Comparison of ENCODE assay signal across 24 mouse cellular contexts in genomic region chr9:122010751-122011150, GRCm38 (mm10). TPM values are rescaled to one million over a fixed set of nuclear protein-coding genes. Genes with fewer than 3 reads are reported as not detected.
DNase-seq lines count a peak whose midpoint lies in the region; ATAC-seq and TF ChIP-seq lines count a peak whose summit lies in the region.
"Had no signal": no experiment of that assay in that cellular context is flagged by ENCODE, and none has a peak within 500 bp of the region (broad histone marks: within the 10 kb centered on the region; RNA-seq: fewer than 3 reads in every experiment).

No protein-coding gene starts in this region.

- no peak for TF ChIP-seq POLR2A in liver, adult 2 months (IDR thresholded peaks at IDR 0.05; ENCODE audit: extremely low read depth, insufficient read depth, low read length)

- H3K27me3 ChIP-seq in liver, adult 2 months (ENCODE audit: control insufficient read depth, insufficient read depth, low read length): no peaks in the 10 kb centered on the region
- no peaks in the 10 kb centered on the region for H3K27me3 ChIP-seq in liver, embryonic 12.5 days (replicated peaks)
- no peaks in the 10 kb centered on the region for H3K27me3 ChIP-seq in midbrain, embryonic 11.5 days (ENCODE audit: control insufficient read depth, insufficient read depth, low read length)
- no peaks in the 10 kb centered on the region for H3K27me3 ChIP-seq in midbrain, embryonic 14.5 days (ENCODE audit: control insufficient read depth, insufficient read depth, low read length)

- no peaks in the 10 kb centered on the region for H3K36me3 ChIP-seq in liver, adult 2 months (ENCODE audit: control insufficient read depth, insufficient read depth, low read length)
- H3K36me3 ChIP-seq in liver, embryonic 12.5 days: no peaks in the 10 kb centered on the region
- H3K36me3 ChIP-seq in midbrain, embryonic 11.5 days (ENCODE audit: control insufficient read depth, insufficient read depth, low read length): no peaks in the 10 kb centered on the region
- no peaks in the 10 kb centered on the region for H3K36me3 ChIP-seq in midbrain, embryonic 14.5 days (ENCODE audit: control insufficient read depth, insufficient read depth, low read length)
- H3K36me3 ChIP-seq: G1E had no signal

- H3K9ac ChIP-seq in liver, adult 2 months (ENCODE audit: low read depth, low read length): no peak overlapping the region
- H3K9ac ChIP-seq in liver, embryonic 12.5 days: no peak overlapping the region
- no peak overlapping the region for H3K9ac ChIP-seq in midbrain, embryonic 11.5 days (ENCODE audit: low read length)
- H3K9ac ChIP-seq in midbrain, embryonic 14.5 days (replicated peaks; ENCODE audit: low read length): no peak overlapping the region

- no peak for TF ChIP-seq CTCF in liver, adult 2 months (IDR thresholded peaks at IDR 0.05; ENCODE audit: low read depth, low read length)

- H3K9me3 ChIP-seq in liver, embryonic 12.5 days (replicated peaks): no peaks in the 10 kb centered on the region
- H3K9me3 ChIP-seq in midbrain, embryonic 11.5 days (ENCODE audit: control insufficient read depth, low read length): no peaks in the 10 kb centered on the region
- no peaks in the 10 kb centered on the region for H3K9me3 ChIP-seq in midbrain, embryonic 14.5 days (ENCODE audit: control insufficient read depth, low read length)
- H3K9me3 ChIP-seq: G1E had no signal

- H3K4me1 ChIP-seq in liver, adult 2 months (ENCODE audit: control insufficient read depth, insufficient read depth, low read length): no peaks in the 10 kb centered on the region
- H3K4me1 ChIP-seq in liver, embryonic 12.5 days: no peaks in the 10 kb centered on the region
- H3K4me1 ChIP-seq in midbrain, embryonic 11.5 days (ENCODE audit: control insufficient read depth, insufficient read depth, low read length): no peaks in the 10 kb centered on the region
- peaks cover 13% of the 10 kb centered on the region for H3K4me1 ChIP-seq in midbrain, embryonic 14.5 days (ENCODE audit: control insufficient read depth, insufficient read depth, low read length)

- H3K4me2 ChIP-seq in liver, embryonic 12.5 days: no peak overlapping the region
- no peak overlapping the region for H3K4me2 ChIP-seq in midbrain, embryonic 11.5 days
- no peak overlapping the region for H3K4me2 ChIP-seq in midbrain, embryonic 14.5 days (ENCODE audit: low read length)

- H3K27ac ChIP-seq in liver, adult 2 months (replicated peaks; ENCODE audit: insufficient read depth, low read depth, low read length): no peak overlapping the region
- H3K27ac ChIP-seq in liver, embryonic 12.5 days: no peak overlapping the region
- no peak overlapping the region for H3K27ac ChIP-seq in midbrain, embryonic 11.5 days (ENCODE audit: low read depth, low read length)
- no peak overlapping the region for H3K27ac ChIP-seq in midbrain, embryonic 14.5 days (replicated peaks; ENCODE audit: low read depth, low read length)

- no peak overlapping the region for H3K4me3 ChIP-seq in liver, adult 2 months (ENCODE audit: insufficient read depth, low read depth, low read length)
- no peak overlapping the region for H3K4me3 ChIP-seq in liver, embryonic 12.5 days
- no peak overlapping the region for H3K4me3 ChIP-seq in midbrain, embryonic 11.5 days (ENCODE audit: low read depth, low read length)
- no peak overlapping the region for H3K4me3 ChIP-seq in midbrain, embryonic 14.5 days (replicated peaks; ENCODE audit: low read depth, low read length)

- ATAC-seq in liver, embryonic 12.5 days: no peak
- no peak for ATAC-seq in midbrain, embryonic 11.5 days (ENCODE audit: low FRiP score)
- ATAC-seq in midbrain, embryonic 14.5 days (ENCODE audit: low FRiP score, low TSS enrichment): no peak
- no peak for ATAC-seq in frontal cortex, adult (ENCODE audit: low TSS enrichment)
- ATAC-seq: activated CD4-positive, CD25-positive, alpha-beta regulatory T cell, adult 4 months; CD4-positive, CD25-positive, alpha-beta regulatory T cell, adult 4 months; Patski had no signal

- H3K79me2 ChIP-seq in liver, adult 2 months (ENCODE audit: control insufficient read depth, insufficient read depth, low read length): no peaks in the 10 kb centered on the region

- 22% methylated on average over 2 of the region's 2 CpGs for WGBS in liver, adult 2 months
- 70% methylated on average over 2 of the region's 2 CpGs for WGBS in liver, embryonic 12.5 days (ENCODE audit: insufficient replicate concordance)
- 89% methylated on average over 2 of the region's 2 CpGs for WGBS in midbrain, embryonic 11.5 days
- WGBS in midbrain, embryonic 14.5 days: 95% methylated on average over 2 of the region's 2 CpGs

- peak; percentile 80 for DNase-seq in liver, adult 2 months (ENCODE audit: extremely low read depth, low read depth, low spot score)
- peak; percentile 65 for DNase-seq in midbrain, embryonic 11.5 days (ENCODE audit: low spot score, missing footprints)
- DNase-seq in midbrain, embryonic 14.5 days: no peak
- DNase-seq in NIH3T3 (ENCODE audit: low read depth): peak; percentile 22
- DNase-seq: adrenal gland, adult 2 months; adrenal gland, adult 8-10 months; adrenal gland, postnatal 10 days; adrenal gland, postnatal 14 days; adrenal gland, postnatal 25 days; adrenal gland, postnatal 36 days; B cell, adult 2 months; cerebellum, adult 11 months; cerebellum, adult 11-12 months; cerebellum, adult 18-20 months; cerebellum, adult 2 months had no signal

RNA-seq across cellular contexts. Expression of gene Pomgnt2, which starts 13.8 kb away (rescaled TPM):
- 1.7 TPM in 2 replicates for total RNA-seq in liver, adult 2 months (2014; rRNA removed)
- polyA plus RNA-seq in liver, adult 2 months (2012; rRNA removed): 3.8 and 5.3 TPM in 2 replicates
- polyA plus RNA-seq in liver, embryonic 12.5 days (2016; fragmentation: Nextera tagmentation; extraction: Ambion mirVana): 3.4 and 3.5 TPM in 2 replicates
- polyA plus RNA-seq in midbrain, embryonic 11.5 days (2014; fragmentation: Nextera tagmentation; extraction: Ambion mirVana): 8.9 and 9.7 TPM in 2 replicates
- 22.4 and 23.0 TPM in 2 replicates for polyA plus RNA-seq in midbrain, embryonic 14.5 days (2014; fragmentation: Nextera tagmentation; extraction: Ambion mirVana)
- total RNA-seq: CH12.LX, MEL had no signal
- polyA plus RNA-seq: activated CD4-positive, CD25-positive, alpha-beta regulatory T cell, adult 4 months; CD4-positive, CD25-positive, alpha-beta regulatory T cell, adult 4 months; G1E had no signal

RNA-seq across cellular contexts. Expression of gene Fam198a, which starts 60.0 kb away (rescaled TPM):
- 0.74 and 4.0 TPM in 2 replicates for total RNA-seq in liver, adult 2 months (2014; rRNA removed)
- 2.3 and 4.4 TPM in 2 replicates for polyA plus RNA-seq in liver, adult 2 months (2012; rRNA removed)
- polyA plus RNA-seq in liver, embryonic 12.5 days (2016; fragmentation: Nextera tagmentation; extraction: Ambion mirVana): 0.20 and 0.44 TPM in 2 replicates
- 0.23 and 0.52 TPM in 2 replicates for polyA plus RNA-seq in midbrain, embryonic 11.5 days (2014; fragmentation: Nextera tagmentation; extraction: Ambion mirVana)
- 0.80 and 0.81 TPM in 2 replicates for polyA plus RNA-seq in midbrain, embryonic 14.5 days (2014; fragmentation: Nextera tagmentation; extraction: Ambion mirVana)
- total RNA-seq: G1E had no signal
- polyA plus RNA-seq: activated CD4-positive, CD25-positive, alpha-beta regulatory T cell, adult 4 months; C2C12; G1E had no signal
